Mouse (Mus musculus) forebrain, postnatal 0 days (tissue): ENCODE measurements around the gene Hist3h2ba. TPM values are rescaled to one million over a fixed set of nuclear protein-coding genes. Genes with fewer than 3 reads are reported as not detected.

ENCODE experiments used
- ATAC-seq: fragments of 200-750 bp; cut with Nextera tagmentation; 2 replicates; pipeline ENCODE4 v1.8.0; 2017; ENCODE audit warnings: mild to moderate bottlenecking, moderate library complexity
- DNase-seq: peaks from one replicate; pipeline ENCODE4 v3.0.0-alpha.2; 2015
- H3K27ac ChIP-seq: fragments of 300-500 bp; sonication (generic); 2 replicates; pipeline ENCODE4 v1.5.1; 2014; ENCODE audit warnings: low read depth, mild to moderate bottlenecking, antibody characterized with exemption, low read length, moderate library complexity, mixed read lengths
- H3K27me3 ChIP-seq: fragments of 300-500 bp; sonication (generic); 2 replicates; pipeline ENCODE4 v1.6.1; 2014; ENCODE audit warnings: mild to moderate bottlenecking, low read length, mixed read lengths; ENCODE audit not compliant: insufficient read depth
- H3K36me3 ChIP-seq: fragments of 300-500 bp; sonication (generic); 2 replicates; pipeline ENCODE4 v1.6.1; 2014; ENCODE audit warnings: mild to moderate bottlenecking, moderate library complexity; ENCODE audit not compliant: insufficient read depth
- H3K4me1 ChIP-seq: fragments of 300-500 bp; sonication (generic); 2 replicates; pipeline ENCODE4 v1.6.1; 2014; ENCODE audit warnings: antibody characterized with exemption; ENCODE audit not compliant: insufficient read depth
- H3K4me2 ChIP-seq: fragments of 300-500 bp; sonication (generic); 2 replicates; pipeline ENCODE4 v1.6.1; 2014; ENCODE audit warnings: low read depth, mild to moderate bottlenecking, moderate library complexity
- H3K4me3 ChIP-seq: fragments of 300-500 bp; sonication (generic); 2 replicates; pipeline ENCODE4 v1.5.1; 2014; ENCODE audit warnings: low read depth, low read length, mixed read lengths
- H3K9ac ChIP-seq: fragments of 300-500 bp; sonication (generic); 2 replicates; pipeline ENCODE4 v1.6.1; 2014; ENCODE audit warnings: mild to moderate bottlenecking
- H3K9me3 ChIP-seq: fragments of 300-500 bp; sonication (generic); 2 replicates; pipeline ENCODE4 v1.6.1; 2016; ENCODE audit warnings: low read length
- CTCF ChIP-seq: sonication (generic); IDR thresholded peaks from 2 replicates; pipeline ENCODE4 v1.5.1; 2016; ENCODE audit warnings: antibody characterized with exemption, control low read depth, low read depth
- WGBS: fragments of 180-500 bp; shearing (Covaris S2); extraction: QIAGEN DNeasy Blood & Tissue Kit; methylation state at CpG from one replicate; pipeline ENCODE4 v1.1.7; 2014; 5-methylcytosine and 5-hydroxymethylcytosine counted together
- polyA plus RNA-seq: library from polyadenylated mRNA; unstranded; fragments of >200 nt; fragmentation: Nextera tagmentation; extraction: Ambion mirVana; gene quantifications from 2 replicates; pipeline ENCODE4 v1.2.1, GENCODE M21; 2015
- total RNA-seq: library from RNA; depleted of rRNA; stranded (reverse); fragments of >200 nt; gene quantifications from 2 replicates; pipeline ENCODE4 v1.2.3, GENCODE M21; 2014

Hist3h2ba gene
- total and polyA plus RNA-seq, 2 experiments from 2014 or later: 111 to 446 TPM

GRCm38 (mm10) chr11:58964216-58964615, 15.5 kb downstream of the Hist3h2ba start:
- Histone ChIP-seq H3K9me3 (no peaks in the 10 kb centered on the region), H3K27ac (no peak overlapping the region), H3K27me3 (no peaks in the 10 kb centered on the region), H3K9ac (no peak overlapping the region), H3K36me3 (no peaks in the 10 kb centered on the region), H3K4me3 (no peak overlapping the region), H3K4me1 (peaks cover 3% of the 10 kb centered on the region; the same call in 1 of the 2 replicates), H3K4me2 (no peak overlapping the region)
- no peak for TF ChIP-seq CTCF
- no peak for ATAC-seq
- DNase-seq: no peak
- 85% methylated on average over 7 of the region's 7 CpGs for WGBS

- ATAC-seq: no peak
- DNase-seq: no peak
- 56% methylated on average over 12 of the region's 12 CpGs for WGBS
- no peak overlapping the region for H3K4me3 ChIP-seq
- TF ChIP-seq CTCF: no peak
- H3K9me3 ChIP-seq: no peaks in the 10 kb centered on the region
- peaks cover 7% of the 10 kb centered on the region; the same call in 1 of the 2 replicates for H3K36me3 ChIP-seq
- no peaks in the 10 kb centered on the region for H3K27me3 ChIP-seq
- H3K4me1 ChIP-seq: no peaks in the 10 kb centered on the region
- no peak overlapping the region for H3K9ac ChIP-seq
- no peak overlapping the region for H3K4me2 ChIP-seq
- no peak overlapping the region for H3K27ac ChIP-seq
Measured at GRCm38 (mm10) chr11:58965001-58965760, 16.5 kb downstream of the Hist3h2ba start.

- no peaks in the 10 kb centered on the region for H3K27me3 ChIP-seq
- ATAC-seq (no peak), DNase-seq (peak; percentile 35)
- no peaks in the 10 kb centered on the region for H3K4me1 ChIP-seq
- peak; percentile 64 for TF ChIP-seq CTCF
- H3K9me3 ChIP-seq: no peaks in the 10 kb centered on the region
- WGBS: 92% methylated on average over 1 of the region's 1 CpGs
- no peak overlapping the region for H3K4me2 ChIP-seq
- H3K36me3 ChIP-seq: peaks cover 10% of the 10 kb centered on the region; the same call in 1 of the 2 replicates
- no peak overlapping the region for H3K9ac ChIP-seq
- H3K27ac ChIP-seq: no peak overlapping the region
- H3K4me3 ChIP-seq: no peak overlapping the region
Measured at GRCm38 (mm10) chr11:58967346-58967745, 18.6 kb downstream of the Hist3h2ba start.

- DNase-seq: no peak
- H3K9ac ChIP-seq: no peak overlapping the region
- no peak for ATAC-seq
- no peaks in the 10 kb centered on the region for H3K9me3 ChIP-seq
- H3K27me3 ChIP-seq: no peaks in the 10 kb centered on the region
- TF ChIP-seq CTCF: no peak
- H3K27ac ChIP-seq: no peak overlapping the region
- H3K4me2 ChIP-seq: no peak overlapping the region
- WGBS: 88% methylated on average over 7 of the region's 7 CpGs
- peaks cover 10% of the 10 kb centered on the region; the same call in 1 of the 2 replicates for H3K36me3 ChIP-seq
- no peaks in the 10 kb centered on the region for H3K4me1 ChIP-seq
- H3K4me3 ChIP-seq: no peak overlapping the region
Measured at GRCm38 (mm10) chr11:58968551-58968950, 19.8 kb downstream of the Hist3h2ba start.

GRCm38 (mm10) chr11:58969027-58969426, 20.3 kb downstream of the Hist3h2ba start:
- Histone ChIP-seq H3K9me3 (no peaks in the 10 kb centered on the region), H3K4me3 (no peak overlapping the region), H3K36me3 (peaks cover 10% of the 10 kb centered on the region; the same call in 1 of the 2 replicates), H3K4me1 (no peaks in the 10 kb centered on the region), H3K27me3 (no peaks in the 10 kb centered on the region), H3K4me2 (no peak overlapping the region), H3K27ac (no peak overlapping the region), H3K9ac (no peak overlapping the region)
- no peak for ATAC-seq
- 82% methylated on average over 8 of the region's 8 CpGs for WGBS
- no peak for DNase-seq
- TF ChIP-seq CTCF: no peak

- Histone ChIP-seq H3K27ac (no peak overlapping the region), H3K27me3 (no peaks in the 10 kb centered on the region), H3K9me3 (no peaks in the 10 kb centered on the region), H3K9ac (no peak overlapping the region), H3K4me1 (no peaks in the 10 kb centered on the region), H3K4me2 (no peak overlapping the region), H3K4me3 (no peak overlapping the region), H3K36me3 (peaks cover 10% of the 10 kb centered on the region; the same call in 1 of the 2 replicates)
- WGBS: 79% methylated on average over 6 of the region's 6 CpGs
- no peak for DNase-seq
- no peak for ATAC-seq
- no peak for TF ChIP-seq CTCF
Measured at GRCm38 (mm10) chr11:58969659-58970058, 20.9 kb downstream of the Hist3h2ba start.

- Histone ChIP-seq H3K27me3 (no peaks in the 10 kb centered on the region), H3K4me1 (no peaks in the 10 kb centered on the region), H3K9ac (no peak overlapping the region), H3K4me2 (no peak overlapping the region), H3K9me3 (no peaks in the 10 kb centered on the region), H3K27ac (no peak overlapping the region), H3K4me3 (no peak overlapping the region), H3K36me3 (peaks cover 10% of the 10 kb centered on the region; the same call in 1 of the 2 replicates)
- ATAC-seq: no peak
- no peak for DNase-seq
- WGBS: 92% methylated on average over 21 of the region's 21 CpGs
- TF ChIP-seq CTCF: peak; percentile 11; the same call in 1 of the 2 replicates
Measured at GRCm38 (mm10) chr11:58970831-58971530, 22.3 kb downstream of the Hist3h2ba start.
